Mouse (Mus musculus) stomach, postnatal 0 days (tissue): Measurements from ENCODE around the gene Myom1. TPM values are rescaled to one million over a fixed set of nuclear protein-coding genes. Genes with fewer than 3 reads are reported as not detected.

Experiments
- ATAC-seq: fragments of 200-750 bp; cut with Nextera tagmentation; 2 replicates; pipeline ENCODE4 v1.8.0; 2017; ENCODE audit not compliant: low FRiP score, low TSS enrichment
- DNase-seq: peaks from one replicate; pipeline ENCODE4 v3.0.0-alpha.2; 2016; ENCODE audit warnings: low spot score
- H3K27ac ChIP-seq: fragments of 300-500 bp; sonication (generic); replicated peaks from 2 replicates; pipeline ENCODE4 v1.5.1; 2014; ENCODE audit warnings: mild to moderate bottlenecking, control low read depth
- H3K27me3 ChIP-seq: fragments of 300-500 bp; sonication (generic); 2 replicates; pipeline ENCODE4 v1.6.1; 2014; ENCODE audit warnings: low read length; ENCODE audit not compliant: control insufficient read depth, insufficient read depth
- H3K36me3 ChIP-seq: fragments of 300-500 bp; sonication (generic); 2 replicates; pipeline ENCODE4 v1.6.1; 2014; ENCODE audit warnings: low read length, mixed read lengths; ENCODE audit not compliant: control insufficient read depth, insufficient read depth
- H3K4me1 ChIP-seq: fragments of 300-500 bp; sonication (generic); replicated peaks from 2 replicates; pipeline ENCODE4 v1.6.1; 2014; ENCODE audit warnings: antibody characterized with exemption; ENCODE audit not compliant: control insufficient read depth, insufficient read depth
- H3K4me2 ChIP-seq: fragments of 300-500 bp; sonication (generic); replicated peaks from 2 replicates; pipeline ENCODE4 v1.6.1; 2014; ENCODE audit warnings: low read depth, mild to moderate bottlenecking, control low read depth, moderate library complexity
- H3K4me3 ChIP-seq: fragments of 300-500 bp; sonication (generic); 2 replicates; pipeline ENCODE4 v1.5.1; 2014; ENCODE audit warnings: low read depth, low read length, control low read depth
- H3K9ac ChIP-seq: fragments of 300-500 bp; sonication (generic); 2 replicates; pipeline ENCODE4 v1.6.1; 2014; ENCODE audit warnings: mild to moderate bottlenecking, low read length, control low read depth, mixed read lengths
- H3K9me3 ChIP-seq: fragments of 300-500 bp; sonication (generic); 2 replicates; pipeline ENCODE4 v1.6.1; 2016; ENCODE audit warnings: low read length; ENCODE audit not compliant: control insufficient read depth
- CTCF ChIP-seq: IDR thresholded peaks from 2 replicates; pipeline ENCODE4 v1.5.1; 2016; ENCODE audit warnings: antibody characterized with exemption, low read depth, mild to moderate bottlenecking, moderate library complexity
- EP300 ChIP-seq: optimal IDR thresholded peaks from 2 replicates; pipeline ENCODE3; 2016; ENCODE audit warnings: antibody characterized with exemption
- WGBS: fragments of 180-500 bp; shearing (Covaris S2); extraction: QIAGEN DNeasy Blood & Tissue Kit; methylation state at CpG from one replicate; pipeline ENCODE4 v1.1.7; 2014; 5-methylcytosine and 5-hydroxymethylcytosine counted together
- polyA plus RNA-seq: library from polyadenylated mRNA; unstranded; fragments of >200 nt; fragmentation: Nextera tagmentation; extraction: Ambion mirVana; gene quantifications from 2 replicates; pipeline ENCODE4 v1.2.1, GENCODE M21; 2015

The Myom1 gene
- polyA plus RNA-seq, 1 experiment from 2014 or later, result 9.8 TPM

- Histone ChIP-seq H3K9me3 (no peaks in the 10 kb centered on the region), H3K9ac (no peak overlapping the region), H3K4me2 (no peak overlapping the region), H3K27ac (no peak overlapping the region), H3K27me3 (no peaks in the 10 kb centered on the region), H3K4me3 (no peak overlapping the region), H3K4me1 (no peaks in the 10 kb centered on the region), H3K36me3 (peaks cover 2% of the 10 kb centered on the region; the same call in 1 of the 2 replicates)
- WGBS, result 87% methylated on average over 4 of the region's 4 CpGs
- TF ChIP-seq CTCF (no peak), EP300 (no peak)
- ATAC-seq (no peak), DNase-seq (no peak)
Measured at GRCm38 (mm10) chr17:71046856-71047255, 44.4 kb downstream of the Myom1 start.

GRCm38 (mm10) chr17:71049292-71049691 is 46.9 kb downstream of the Myom1 start:
- DNase-seq (no peak), ATAC-seq (no peak)
- WGBS, result 83% methylated on average over 8 of the region's 8 CpGs
- H3K4me1 ChIP-seq, result no peaks in the 10 kb centered on the region
- H3K4me2 ChIP-seq, result no peak overlapping the region
- H3K27ac ChIP-seq, result no peak overlapping the region
- H3K27me3 ChIP-seq, result no peaks in the 10 kb centered on the region
- H3K9ac ChIP-seq, result no peak overlapping the region
- peaks cover 2% of the 10 kb centered on the region; the same call in 1 of the 2 replicates for H3K36me3 ChIP-seq
- no peak overlapping the region for H3K4me3 ChIP-seq
- no peaks in the 10 kb centered on the region for H3K9me3 ChIP-seq
- TF ChIP-seq EP300, result no peak
- TF ChIP-seq CTCF, result no peak

DNA sequence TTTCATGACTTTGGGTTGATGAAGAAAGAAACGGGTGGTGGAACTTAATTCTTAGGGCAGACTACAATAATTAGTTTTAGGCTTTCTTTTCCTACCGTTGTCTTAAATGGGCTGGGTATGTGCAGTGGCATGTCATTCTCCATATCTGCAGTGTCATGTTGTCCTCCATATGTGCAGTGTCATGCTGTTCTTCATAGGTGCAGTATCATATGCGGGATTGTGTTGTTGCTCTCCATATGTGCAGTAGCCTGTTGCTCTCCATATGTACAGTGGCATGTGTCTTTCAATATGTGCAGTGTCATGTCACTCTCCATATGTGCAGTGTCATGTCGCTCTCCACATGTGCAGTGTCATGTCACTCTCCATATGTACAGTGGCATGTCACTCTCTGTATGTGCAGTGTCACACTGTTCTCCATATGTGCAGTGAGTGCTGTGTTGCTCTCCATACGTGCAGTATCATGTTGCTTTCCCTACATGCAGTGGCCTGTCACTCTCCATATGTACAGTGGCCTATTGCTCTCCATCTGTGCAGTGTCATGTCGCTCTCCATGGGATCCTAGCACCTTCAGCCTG is 50.8 kb downstream of the Myom1 start:
- Histone ChIP-seq H3K27ac (no peak overlapping the region), H3K36me3 (no peaks in the 10 kb centered on the region), H3K4me2 (no peak overlapping the region), H3K9ac (no peak overlapping the region), H3K9me3 (no peaks in the 10 kb centered on the region), H3K4me3 (no peak overlapping the region), H3K4me1 (no peaks in the 10 kb centered on the region), H3K27me3 (no peaks in the 10 kb centered on the region)
- TF ChIP-seq CTCF, result no peak
- TF ChIP-seq EP300, result no peak
- DNase-seq (no peak), ATAC-seq (no peak)
- 85% methylated on average over 6 of the region's 6 CpGs for WGBS

- H3K9me3 ChIP-seq, result no peaks in the 10 kb centered on the region
- H3K4me1 ChIP-seq, result no peaks in the 10 kb centered on the region
- TF ChIP-seq CTCF (no peak), EP300 (no peak)
- no peak overlapping the region for H3K4me3 ChIP-seq
- WGBS, result 91% methylated on average over 8 of the region's 8 CpGs
- DNase-seq (no peak), ATAC-seq (no peak)
- H3K27me3 ChIP-seq, result no peaks in the 10 kb centered on the region
- H3K36me3 ChIP-seq, result no peaks in the 10 kb centered on the region
- no peak overlapping the region for H3K9ac ChIP-seq
- H3K27ac ChIP-seq, result no peak overlapping the region
- H3K4me2 ChIP-seq, result no peak overlapping the region
Measured at GRCm38 (mm10) chr17:71055203-71055894, 52.9 kb downstream of the Myom1 start.

DNA sequence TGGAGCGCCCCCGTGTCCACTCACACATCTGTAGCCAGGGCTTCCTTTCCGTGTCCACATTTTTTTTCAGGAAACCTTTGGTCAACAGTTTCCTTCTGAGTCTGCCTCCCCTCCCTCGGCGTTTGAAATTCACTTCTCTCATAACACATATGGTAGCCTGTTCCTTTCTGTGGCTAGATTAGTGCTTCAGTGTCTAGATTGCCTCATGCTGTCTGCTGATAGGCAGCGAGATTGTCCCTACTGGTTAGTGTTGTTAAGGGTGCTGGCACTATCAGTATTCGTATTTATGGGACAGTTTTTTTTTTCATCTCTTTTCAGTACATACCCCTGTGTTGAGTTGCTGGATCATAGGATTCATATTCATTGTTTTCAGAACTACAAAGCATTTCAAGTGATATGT is 54.0 kb downstream of the Myom1 start:
- no peak overlapping the region for H3K27ac ChIP-seq
- WGBS, result 58% methylated on average over 7 of the region's 7 CpGs
- no peak overlapping the region for H3K4me2 ChIP-seq
- H3K4me3 ChIP-seq, result no peak overlapping the region
- H3K36me3 ChIP-seq, result no peaks in the 10 kb centered on the region
- H3K9me3 ChIP-seq, result no peaks in the 10 kb centered on the region
- H3K27me3 ChIP-seq, result no peaks in the 10 kb centered on the region
- DNase-seq (no peak), ATAC-seq (no peak)
- TF ChIP-seq EP300, result no peak
- TF ChIP-seq CTCF, result no peak
- H3K9ac ChIP-seq, result no peak overlapping the region
- no peaks in the 10 kb centered on the region for H3K4me1 ChIP-seq

- no peak overlapping the region for H3K4me3 ChIP-seq
- no peak overlapping the region for H3K27ac ChIP-seq
- no peaks in the 10 kb centered on the region for H3K9me3 ChIP-seq
- no peaks in the 10 kb centered on the region for H3K36me3 ChIP-seq
- no peaks in the 10 kb centered on the region for H3K4me1 ChIP-seq
- ATAC-seq, result no peak
- no peaks in the 10 kb centered on the region for H3K27me3 ChIP-seq
- H3K9ac ChIP-seq, result no peak overlapping the region
- DNase-seq, result no peak
- no peak for TF ChIP-seq CTCF
- TF ChIP-seq EP300, result no peak
- 76% methylated on average over 3 of the region's 3 CpGs for WGBS
- H3K4me2 ChIP-seq, result no peak overlapping the region
Measured at GRCm38 (mm10) chr17:71057758-71058157, 55.3 kb downstream of the Myom1 start.
